8 mouse cellular contexts compared by ENCODE assay signal in the genomic region with DNA sequence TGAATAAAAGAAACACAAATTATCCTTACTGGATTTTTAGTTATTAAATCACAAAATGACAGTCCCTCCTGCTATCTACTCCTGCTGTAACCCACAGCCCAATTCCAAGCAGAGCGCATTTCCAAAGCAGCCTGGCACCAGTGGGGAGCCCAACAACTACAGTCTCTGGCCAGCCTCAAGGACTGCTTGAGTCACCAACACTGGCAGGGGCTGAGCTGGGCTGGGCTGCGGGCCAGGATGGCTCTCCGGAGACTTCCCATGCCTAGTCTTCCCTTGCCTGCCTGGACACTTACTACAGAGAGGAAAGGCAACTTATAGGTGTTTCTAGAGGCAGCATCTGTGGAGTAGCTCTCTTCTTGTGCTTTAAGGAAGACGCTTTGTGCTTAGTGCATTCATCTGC. TPM values are rescaled to one million over a fixed set of nuclear protein-coding genes. Genes with fewer than 3 reads are reported as not detected.
A peak's percentile ranks its signal among the peaks of the same experiment; 100 is the strongest.
DNase-seq lines count a peak whose midpoint lies in the region; ATAC-seq lines count a peak whose summit lies in the region.

No protein-coding gene starts in this region.

- no peaks in the 10 kb centered on the region for H3K27me3 ChIP-seq in heart, embryonic 10.5 days (ENCODE audit: insufficient read depth, poor library complexity, severe bottlenecking)

- no peak overlapping the region for H3K4me3 ChIP-seq in heart, embryonic 10.5 days

- no peaks in the 10 kb centered on the region for H3K9me3 ChIP-seq in heart, embryonic 10.5 days

- H3K36me3 ChIP-seq in heart, embryonic 10.5 days, result peaks cover 46% of the 10 kb centered on the region

- intact Hi-C loops in left cerebral cortex, postnatal 14 days (cut with DNase I), result no loop called here

- no peak overlapping the region for H3K27ac ChIP-seq in heart, embryonic 10.5 days

- H3K4me1 ChIP-seq in heart, embryonic 10.5 days, result peaks cover 5% of the 10 kb centered on the region

- whole genome bisulfite sequencing in heart, embryonic 10.5 days, result 84% methylated on average over 4 of the region's 4 CpGs

- DNase-seq in heart, adult 18-20 months, result peak; percentile 83 to 85
- DNase-seq in heart, embryonic 10.5 days (ENCODE audit: low spot score), result no peak
- DNase-seq in adrenal gland, postnatal 10 days, result peak; percentile 95
- DNase-seq in gastrocnemius, adult 8-10 months (ENCODE audit: low spot score in 2 of 2), result peak; percentile 86 to 89
- DNase-seq in left cerebral cortex, postnatal 14 days (ENCODE audit: low spot score in 2 of 2), result peak; percentile 54 to 60
- DNase-seq in c-Kit-positive CD71-positive TER-119-positive erythroid progenitor cells, embryonic 14.5 days (ENCODE audit: low spot score), result no peak
- no peak for DNase-seq in liver

- ATAC-seq in erythroid progenitor cell, adult 5-6 weeks (replicated peaks; ENCODE audit: low FRiP score, poor library complexity, severe bottlenecking), result no peak

RNA-seq across cellular contexts. Expression of a gene that starts 48.6 kb away (rescaled TPM):
- 10 to 100 TPM; 10.6 to 11.3 TPM for total RNA-seq in heart, adult 18-20 months (2021)
- polyA plus RNA-seq in heart, embryonic 10.5 days (2016; fragmentation: Nextera tagmentation; extraction: Ambion mirVana), result 95.8 and 99.3 TPM in 2 replicates
- 10 to 100 TPM; 35.1 to 36.5 TPM for total RNA-seq in adrenal gland, postnatal 10 days (2021)
- total RNA-seq in gastrocnemius, adult 8-10 months (2022), result 1 to 10 TPM; 6.5 to 7.4 (median 7.0) TPM
- total RNA-seq in left cerebral cortex, postnatal 14 days (2021), result 10 to 100 TPM; 19.7 to 21.6 TPM
- total RNA-seq in erythroid progenitor cell, adult 5-6 weeks (2015; ENCODE audit: low replicate concordance), result 88.0 and 88.3 TPM in 2 replicates
- 87.7 and 116 TPM in 2 replicates for total RNA-seq in erythroid progenitor cell, adult 5-6 weeks (2017; ENCODE audit: low replicate concordance)

Comparison
In these comparisons a context has a peak if more than half of its experiments do, and no peak if none do; other contexts are left out.
1. DNase-seq: peak in heart, adult 18-20 months (2 of 2), adrenal gland, postnatal 10 days (single experiment), gastrocnemius, adult 8-10 months (2 of 2) and left cerebral cortex, postnatal 14 days (2 of 2); none in heart, embryonic 10.5 days (single experiment), c-Kit-positive CD71-positive TER-119-positive erythroid progenitor cells, embryonic 14.5 days (single experiment) and liver (single experiment).